Mouse (Mus musculus) liver, adult 2 months (tissue): Measurements from ENCODE around the gene Itsn1.

Experiments
- CTCF ChIP-seq: fragments of 200-500 bp; IDR thresholded peaks from 2 replicates; pipeline ENCODE4 v1.5.1; 2011; ENCODE audit warnings: low read depth, low read length, control low read depth
- POLR2A ChIP-seq: fragments of 200-500 bp; IDR thresholded peaks from 2 replicates; pipeline ENCODE4 v1.6.1; 2011; ENCODE audit warnings: low read length, control low read depth; ENCODE audit not compliant: insufficient read depth; ENCODE audit errors: extremely low read depth

GRCm38 (mm10) chr16:91689791-91690190, 39.3 kb upstream of the Itsn1 start:
- TF ChIP-seq CTCF (no peak), POLR2A (no peak)
